Comparison of ENCODE assay signal across 9 mouse cellular contexts in the genomic region with DNA sequence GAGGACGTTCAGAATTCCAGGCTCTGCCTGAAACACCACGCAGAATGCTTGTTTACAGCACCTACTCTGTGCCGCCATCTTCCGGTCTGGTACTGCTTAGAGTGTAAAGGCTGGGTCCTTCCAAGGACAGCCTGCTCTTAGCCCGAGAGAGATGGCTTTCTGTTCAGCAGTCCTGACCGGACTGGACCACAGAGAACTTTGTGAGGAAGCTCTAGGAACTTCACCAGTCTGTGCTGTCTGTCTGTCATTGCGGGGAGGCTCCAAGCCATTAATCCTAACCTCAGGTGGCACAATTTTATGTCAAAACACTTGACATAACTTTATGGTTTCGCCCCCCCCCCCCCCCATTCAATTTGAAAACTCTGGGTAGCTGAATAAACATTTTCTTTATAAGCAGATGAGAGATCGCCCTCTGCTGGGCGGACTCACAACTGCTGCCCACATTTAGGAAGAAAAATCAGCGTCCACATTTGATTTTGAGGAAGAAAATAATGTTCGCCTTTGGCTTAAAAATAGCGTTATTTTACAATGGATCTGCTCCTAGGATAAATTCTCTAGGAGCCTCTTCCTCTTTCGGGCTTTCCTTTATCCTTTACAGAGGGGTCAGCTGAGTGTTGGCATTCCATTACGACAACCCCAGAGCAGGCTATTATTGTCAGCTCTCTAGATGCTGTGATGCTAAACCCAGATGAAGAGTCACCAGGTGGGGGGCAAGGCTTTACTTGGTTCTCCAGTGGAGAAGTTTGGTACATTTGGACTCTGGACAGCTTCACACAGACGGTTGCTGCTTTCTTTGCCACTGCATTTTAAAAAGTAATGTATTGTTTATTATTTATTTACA.
A peak's percentile ranks its signal among the peaks of the same experiment; 100 is the strongest.
DNase-seq lines count a peak whose midpoint lies in the region; ATAC-seq and TF ChIP-seq lines count a peak whose summit lies in the region.
"Had no signal": no experiment of that assay in that cellular context is flagged by ENCODE, and none has a peak within 500 bp of the region (broad histone marks: within the 10 kb centered on the region; RNA-seq: fewer than 3 reads in every experiment).

No protein-coding gene starts in this region.

- H3K4me3 ChIP-seq in ES-E14 (ENCODE audit: insufficient read depth in 1 of 2, low read depth in 1 of 2, low read length in 2 of 2, poor library complexity in 1 of 2, severe bottlenecking in 1 of 2) = no peak overlapping the region
- 0 out of 2 replicates have a peak overlapping the region, but pooled peaks have one; percentile 1 for H3K4me3 ChIP-seq in forebrain, embryonic 16.5 days (replicated peaks; ENCODE audit: low read length)
- H3K4me3 ChIP-seq: erythroblast, embryonic 14.5 days had no signal

- in situ Hi-C loops in ES-E14 (cut with MboI; ENCODE audit: low sequenced_read_pairs in 2 of 2, unreplicated experiment in 2 of 2) = loop anchor here in 1 of 2 experiments (10.0 kb wide), 1 partner anchor 135 kb away; no protein-coding TSS in a partner anchor

- H3K27ac ChIP-seq in ES-E14 (ENCODE audit: insufficient read depth, low read depth, low read length, poor library complexity, severe bottlenecking) = no peak overlapping the region
- no peak overlapping the region for H3K27ac ChIP-seq in forebrain, embryonic 16.5 days (ENCODE audit: low read length)

- 17% methylated on average over 16 of the region's 16 CpGs for WGBS in forebrain, embryonic 16.5 days

- H3K36me3 ChIP-seq in ES-E14 (ENCODE audit: control insufficient read depth, insufficient read depth, low read length, poor library complexity, severe bottlenecking) = no peaks in the 10 kb centered on the region
- no peaks in the 10 kb centered on the region for H3K36me3 ChIP-seq in forebrain, embryonic 16.5 days (ENCODE audit: control insufficient read depth, insufficient read depth)

- peak; percentile 21 for DNase-seq in ES-E14 (ENCODE audit: low read depth, low spot score)
- DNase-seq in cerebellum, adult 11-12 months = peak; percentile 10
- peak; percentile 25 to 72 for DNase-seq in layer of hippocampus, adult 8-10 months (ENCODE audit: low spot score in 2 of 2)
- DNase-seq in lung, adult 18-20 months = peak; percentile 46 to 66
- DNase-seq in retina, adult 2 months (ENCODE audit: low read depth, low spot score) = peak; percentile 6

- ATAC-seq in forebrain, embryonic 16.5 days = peak; percentile 82
- peak; percentile 34 to 50; a peak in 3 of 4 replicates for ATAC-seq in hematopoietic stem cell, adult 5-6 weeks (replicated peaks in 1 of 2; ENCODE audit: insufficient read depth in 1 of 2, low FRiP score in 2 of 2, low TSS enrichment in 1 of 2, low read depth in 1 of 2, poor library complexity in 2 of 2, severe bottlenecking in 2 of 2)
- ATAC-seq in activated CD4-positive, CD25-positive, alpha-beta regulatory T cell, adult 4 months = no peak

- no peaks in the 10 kb centered on the region for H3K9me3 ChIP-seq in ES-E14 (ENCODE audit: control insufficient read depth, insufficient read depth, low read depth, low read length)
- no peaks in the 10 kb centered on the region for H3K9me3 ChIP-seq in forebrain, embryonic 16.5 days (ENCODE audit: control insufficient read depth, low read length)

- H3K27me3 ChIP-seq in forebrain, embryonic 16.5 days (replicated peaks; ENCODE audit: control insufficient read depth, insufficient read depth, low read length) = no peaks in the 10 kb centered on the region

- no peaks in the 10 kb centered on the region for H3K4me1 ChIP-seq in ES-E14 (ENCODE audit: control insufficient read depth in 2 of 2, insufficient read depth in 2 of 2, low read length in 2 of 2, poor library complexity in 1 of 2)
- H3K4me1 ChIP-seq in forebrain, embryonic 16.5 days (replicated peaks; ENCODE audit: control insufficient read depth, insufficient read depth, low read length) = no peaks in the 10 kb centered on the region

- no peak overlapping the region for H3K9ac ChIP-seq in ES-E14 (ENCODE audit: insufficient read depth, low read depth, low read length, poor library complexity, severe bottlenecking)
- peak overlapping the region; percentile 38; the same call in 1 of the 2 replicates for H3K9ac ChIP-seq in forebrain, embryonic 16.5 days (replicated peaks; ENCODE audit: low read depth, low read length)

- peak overlapping the region; percentile 33 for H3K4me2 ChIP-seq in forebrain, embryonic 16.5 days (ENCODE audit: low read length)

TF ChIP-seq in ES-E14, 5 proteins besides CTCF, POLR2A, EP300 and RAD21:
- no peak for TF ChIP-seq CHD2 (IDR thresholded peaks at IDR 0.05; ENCODE audit: low read depth, low read length)
- 0 out of 2 replicates have a peak, but pooled peaks have one; percentile 28 for TF ChIP-seq ZC3H11A (IDR thresholded peaks at IDR 0.05; ENCODE audit: borderline replicate concordance, low read depth, low read length)
- no peak for TF ChIP-seq ZNF384 (IDR thresholded peaks at IDR 0.05; ENCODE audit: low read depth, low read length)
- peak; percentile 35; the same call in 1 of the 2 replicates for TF ChIP-seq MAFK (IDR thresholded peaks at IDR 0.05; ENCODE audit: insufficient read depth, low read depth, low read length)
- no peak for TF ChIP-seq HCFC1 (IDR thresholded peaks at IDR 0.05; ENCODE audit: borderline replicate concordance, insufficient read depth, low read length)

Comparison
In these comparisons a context has a peak if more than half of its experiments do, and no peak if none do; other contexts are left out.
1. DNase-seq: peak in every context shown above with its lines; median percentile 56 in lung, adult 18-20 months; 48 in layer of hippocampus, adult 8-10 months; 21 in ES-E14; 10 in cerebellum, adult 11-12 months; 6 in retina, adult 2 months.